Mouse (Mus musculus) forebrain, embryonic 10.5 days (tissue): ENCODE measurements at regions not wholly inside any gene's neighbourhood (a gene's known extent, or its start where the extent isn't known, plus 50 kb on each side); places are given as distances from the start of the nearest gene placed in this dataset.

ENCODE experiments used
- DNase-seq: peaks from one replicate; pipeline ENCODE4 v3.0.0-alpha.2; 2017; ENCODE audit warnings: low spot score; ENCODE audit errors: extremely low spot score
- H3K27ac ChIP-seq: fragments of 300-500 bp; sonication (generic); 2 replicates; pipeline ENCODE4 v1.5.1; 2016; ENCODE audit warnings: mild to moderate bottlenecking
- H3K27me3 ChIP-seq: fragments of 300-500 bp; sonication (generic); 2 replicates; pipeline ENCODE4 v1.6.1; 2016; ENCODE audit warnings: mild to moderate bottlenecking; ENCODE audit not compliant: poor library complexity, severe bottlenecking
- H3K36me3 ChIP-seq: fragments of 300-500 bp; sonication (generic); replicated peaks from 2 replicates; pipeline ENCODE4 v1.6.1; 2016; ENCODE audit warnings: mild to moderate bottlenecking, moderate library complexity
- H3K4me1 ChIP-seq: fragments of 300-500 bp; sonication (generic); 2 replicates; pipeline ENCODE4 v1.6.1; 2016
- H3K4me3 ChIP-seq: fragments of 300-500 bp; sonication (generic); 2 replicates; pipeline ENCODE4 v1.5.1; 2016; ENCODE audit warnings: mild to moderate bottlenecking, moderate library complexity
- H3K9me3 ChIP-seq: fragments of 300-500 bp; sonication (generic); 2 replicates; pipeline ENCODE4 v1.6.1; 2016; ENCODE audit warnings: mild to moderate bottlenecking, moderate library complexity
- WGBS: fragments of 180-500 bp; shearing (Covaris S2); methylation state at CpG from one replicate; pipeline ENCODE4 v1.1.7; 2016; 5-methylcytosine and 5-hydroxymethylcytosine counted together

DNA sequence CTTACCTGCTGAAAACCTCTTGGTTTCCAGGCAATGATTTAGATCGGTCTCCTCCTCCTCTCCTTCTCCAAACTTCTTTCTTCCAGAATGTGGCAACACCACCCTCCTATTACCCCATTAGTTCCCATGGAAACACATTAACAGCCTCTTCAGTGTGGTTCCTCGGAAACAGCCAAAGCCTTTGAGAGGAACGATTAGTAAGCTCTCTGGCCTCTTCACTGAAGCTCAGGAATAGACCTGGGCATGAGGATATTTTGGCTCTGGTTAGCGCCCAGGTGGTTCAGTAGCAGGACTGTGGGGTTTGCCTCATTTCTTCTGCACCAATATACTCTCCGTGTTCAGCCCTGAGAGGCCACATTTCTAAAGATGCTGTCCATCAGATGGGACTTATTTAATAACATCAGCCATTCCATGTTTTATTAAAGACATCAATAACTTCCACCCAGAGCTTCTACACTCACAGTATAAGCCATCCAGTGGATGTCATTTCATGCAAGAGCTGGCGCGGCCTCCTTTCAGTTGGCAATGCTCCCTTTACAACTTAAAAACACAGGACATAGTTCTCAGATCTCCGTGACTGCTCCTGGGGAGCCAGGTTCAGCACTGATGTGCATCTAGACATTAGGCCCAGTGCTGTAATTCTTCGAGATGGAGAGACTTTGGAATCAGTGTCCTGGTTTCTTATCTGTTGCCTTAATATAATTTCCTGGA is 52.9 kb upstream of the Tcl1b2 start:
- peaks cover 5% of the 10 kb centered on the region; the same call in 1 of the 2 replicates for H3K9me3 ChIP-seq
- WGBS = 72% methylated on average over 9 of the region's 9 CpGs
- H3K4me1 ChIP-seq = peaks cover 33% of the 10 kb centered on the region
- H3K36me3 ChIP-seq = no peaks in the 10 kb centered on the region
- H3K27me3 ChIP-seq = peaks cover 17% of the 10 kb centered on the region
- no peak overlapping the region for H3K4me3 ChIP-seq
- no peak for DNase-seq
- peak overlapping the region; percentile 35; the same call in 1 of the 2 replicates for H3K27ac ChIP-seq

- WGBS = 65% methylated on average over 6 of the region's 6 CpGs
- peaks cover 28% of the 10 kb centered on the region for H3K4me1 ChIP-seq
- no peak for DNase-seq
- no peak overlapping the region for H3K4me3 ChIP-seq
- H3K9me3 ChIP-seq = peaks cover 5% of the 10 kb centered on the region; the same call in 1 of the 2 replicates
- no peaks in the 10 kb centered on the region for H3K36me3 ChIP-seq
- peaks cover 12% of the 10 kb centered on the region; the same call in 1 of the 2 replicates for H3K27me3 ChIP-seq
- H3K27ac ChIP-seq = peak overlapping the region; percentile 35; the same call in 1 of the 2 replicates
Measured at GRCm38 (mm10) chr12:105093509-105093908, 52.3 kb upstream of the Tcl1b2 start.
